Mouse (Mus musculus) heart, embryonic 11.5 days (tissue): Measurements from ENCODE around the gene Pitx3. TPM values are rescaled to one million over a fixed set of nuclear protein-coding genes. Genes with fewer than 3 reads are reported as not detected.

Source experiments
- ATAC-seq: fragments of 200-750 bp; cut with Nextera tagmentation; replicated peaks from 2 replicates; pipeline ENCODE4 v1.8.0; 2017; ENCODE audit warnings: moderate library complexity; ENCODE audit not compliant: insufficient number of reproducible peaks, low FRiP score, low TSS enrichment
- H3K27ac ChIP-seq: fragments of 300-500 bp; sonication (generic); 2 replicates; pipeline ENCODE4 v1.5.1; 2014; ENCODE audit warnings: mild to moderate bottlenecking, low read depth, low read length
- H3K27me3 ChIP-seq: fragments of 300-500 bp; sonication (generic); 2 replicates; pipeline ENCODE4 v1.6.1; 2014; ENCODE audit warnings: mild to moderate bottlenecking, low read length, mixed read lengths; ENCODE audit not compliant: control insufficient read depth, insufficient read depth
- H3K36me3 ChIP-seq: fragments of 300-500 bp; sonication (generic); 2 replicates; pipeline ENCODE4 v1.6.1; 2014; ENCODE audit warnings: mild to moderate bottlenecking, low read length, moderate library complexity, mixed read lengths; ENCODE audit not compliant: control insufficient read depth, insufficient read depth
- H3K4me1 ChIP-seq: fragments of 300-500 bp; sonication (generic); 2 replicates; pipeline ENCODE4 v1.6.1; 2014; ENCODE audit warnings: low read length; ENCODE audit not compliant: control insufficient read depth, insufficient read depth
- H3K4me2 ChIP-seq: fragments of 300-500 bp; sonication (generic); 2 replicates; pipeline ENCODE4 v1.6.1; 2014; ENCODE audit warnings: mild to moderate bottlenecking, moderate library complexity
- H3K4me3 ChIP-seq: fragments of 300-500 bp; sonication (generic); 2 replicates; pipeline ENCODE4 v1.5.1; 2014; ENCODE audit warnings: low read depth, low read length
- H3K9ac ChIP-seq: fragments of 300-500 bp; sonication (generic); 2 replicates; pipeline ENCODE4 v1.6.1; 2014; ENCODE audit warnings: mild to moderate bottlenecking, low read depth, low read length, moderate library complexity
- H3K9me3 ChIP-seq: fragments of 300-500 bp; sonication (generic); replicated peaks from 2 replicates; pipeline ENCODE4 v1.6.1; 2016; ENCODE audit warnings: low read length; ENCODE audit not compliant: control insufficient read depth
- WGBS: fragments of 180-500 bp; shearing (Covaris S2); extraction: QIAGEN DNeasy Blood & Tissue Kit; methylation state at CpG from one replicate; pipeline ENCODE4 v1.1.7; 2014; ENCODE audit not compliant: insufficient replicate concordance; 5-methylcytosine and 5-hydroxymethylcytosine counted together
- polyA plus RNA-seq: library from polyadenylated mRNA; unstranded; fragments of >200 nt; fragmentation: Nextera tagmentation; extraction: Ambion mirVana; gene quantifications from 2 replicates; pipeline ENCODE4 v1.2.1, GENCODE M21; 2014

Pitx3 gene
- polyA plus RNA-seq, 1 experiment from 2014 or later, result 0.26 TPM

DNA sequence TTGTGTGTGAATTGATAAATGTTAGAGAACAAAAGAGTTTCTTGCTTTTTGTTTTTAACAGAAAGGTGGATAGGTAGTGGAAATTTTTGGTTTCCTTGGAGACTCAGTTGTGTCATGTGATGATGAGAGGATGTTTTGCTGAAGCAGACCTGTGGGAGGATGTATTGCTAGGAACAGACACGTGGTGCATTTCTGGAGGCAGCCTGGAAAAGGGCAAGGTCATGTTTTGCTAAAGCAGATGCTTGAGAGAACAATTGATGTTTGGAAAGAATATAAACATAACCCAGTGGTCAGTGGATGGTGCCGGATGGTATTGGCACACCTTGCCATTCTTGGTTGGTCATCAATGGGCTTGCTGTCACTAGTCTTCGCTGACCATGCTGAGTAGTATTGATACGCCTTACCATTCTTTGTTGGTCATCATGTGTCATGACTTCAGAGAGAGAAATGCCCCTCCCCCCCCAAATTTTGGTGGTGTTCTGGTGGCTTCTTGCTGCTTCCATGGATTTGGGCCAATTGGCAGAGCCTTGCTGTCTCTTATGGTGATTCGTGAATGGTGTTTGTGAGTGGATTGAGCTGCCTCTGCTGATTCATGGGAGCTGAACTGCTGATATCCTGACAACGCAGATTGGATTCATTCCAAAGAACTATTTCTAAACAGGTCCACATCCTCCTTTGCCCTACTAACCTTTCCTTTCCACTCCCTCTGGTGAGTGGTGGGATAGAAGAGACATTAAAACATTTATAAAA, 44.5 kb downstream of the Pitx3 start:
- Histone ChIP-seq H3K9me3 (no peaks in the 10 kb centered on the region), H3K4me1 (no peaks in the 10 kb centered on the region), H3K4me2 (no peak overlapping the region), H3K27ac (no peak overlapping the region), H3K36me3 (no peaks in the 10 kb centered on the region), H3K9ac (no peak overlapping the region), H3K27me3 (no peaks in the 10 kb centered on the region), H3K4me3 (no peak overlapping the region)
- 78% methylated on average over 6 of the region's 6 CpGs for WGBS
- no peak for ATAC-seq

DNA sequence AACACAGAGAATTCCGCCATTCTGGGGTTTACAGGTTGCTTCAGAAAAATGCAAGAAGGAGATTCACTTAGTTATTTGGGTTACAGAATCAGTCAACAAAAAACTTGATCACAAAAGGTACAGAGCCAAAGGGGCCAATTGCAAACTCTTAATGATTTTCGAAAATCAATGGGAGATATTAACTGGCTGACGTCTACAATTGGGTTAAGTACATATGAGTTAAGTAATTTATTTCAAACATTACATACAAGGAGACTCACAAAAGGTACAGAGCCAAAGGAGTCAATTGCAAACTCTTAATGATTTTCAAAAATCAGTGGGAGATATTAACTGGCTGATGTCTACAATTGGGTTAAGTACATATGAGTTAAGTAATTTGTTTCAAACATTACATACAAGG, 48.6 kb downstream of the Pitx3 start:
- H3K4me2 ChIP-seq, result no peak overlapping the region
- WGBS, result 81% methylated on average over 3 of the region's 3 CpGs
- no peak overlapping the region for H3K4me3 ChIP-seq
- no peak overlapping the region for H3K27ac ChIP-seq
- no peaks in the 10 kb centered on the region for H3K4me1 ChIP-seq
- H3K9ac ChIP-seq, result no peak overlapping the region
- ATAC-seq, result no peak
- H3K27me3 ChIP-seq, result no peaks in the 10 kb centered on the region
- no peaks in the 10 kb centered on the region for H3K9me3 ChIP-seq
- H3K36me3 ChIP-seq, result no peaks in the 10 kb centered on the region

DNA sequence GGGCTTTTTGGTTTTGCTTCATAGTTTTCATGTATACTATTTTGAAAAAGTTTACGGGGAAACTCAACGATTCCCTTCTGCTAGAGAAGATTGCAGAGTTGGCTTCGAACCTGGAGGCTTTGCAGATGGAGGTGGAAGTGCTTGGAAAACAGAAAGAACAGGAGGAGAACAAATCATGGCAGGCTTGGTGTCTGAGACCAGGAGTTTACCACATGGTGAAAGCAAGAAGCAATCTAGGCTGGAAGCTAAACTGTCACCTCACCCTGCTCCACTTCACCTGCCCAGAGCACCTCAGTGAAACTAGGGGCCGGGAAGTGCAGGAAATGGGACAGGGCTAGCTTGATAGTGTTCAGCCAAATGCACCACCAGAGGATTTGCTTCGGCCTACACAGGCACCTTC, 51.7 kb downstream of the Pitx3 start:
- Histone ChIP-seq H3K4me2 (no peak overlapping the region), H3K27me3 (no peaks in the 10 kb centered on the region), H3K36me3 (no peaks in the 10 kb centered on the region), H3K4me3 (no peak overlapping the region), H3K9me3 (0 out of 2 replicates have a peak, but pooled peaks cover 2% of the 10 kb centered on the region), H3K4me1 (no peaks in the 10 kb centered on the region), H3K9ac (no peak overlapping the region), H3K27ac (no peak overlapping the region)
- ATAC-seq, result no peak
- 78% methylated on average over 5 of the region's 5 CpGs for WGBS

DNA sequence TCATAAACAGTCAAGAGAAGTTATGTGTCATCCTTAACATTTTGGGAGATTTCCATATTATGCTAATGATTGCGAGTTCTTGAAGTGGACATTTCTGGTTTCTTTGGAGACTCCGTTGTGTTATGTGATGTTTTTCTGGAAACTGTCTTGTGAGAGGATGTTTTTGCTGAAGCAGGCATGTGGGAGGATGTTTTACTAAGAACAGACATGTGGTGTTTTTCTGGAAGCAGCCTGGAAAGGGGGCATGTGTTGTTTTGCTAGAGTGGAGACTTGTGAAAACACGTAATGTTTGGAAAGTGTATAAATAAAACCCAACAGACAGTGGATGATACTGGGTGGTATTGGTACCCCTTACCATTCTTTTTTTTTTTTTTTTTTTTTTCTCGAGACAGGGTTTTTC, 52.8 kb downstream of the Pitx3 start:
- no peaks in the 10 kb centered on the region for H3K36me3 ChIP-seq
- no peak overlapping the region for H3K9ac ChIP-seq
- WGBS, result 87% methylated on average over 4 of the region's 4 CpGs
- H3K27me3 ChIP-seq, result no peaks in the 10 kb centered on the region
- H3K4me3 ChIP-seq, result no peak overlapping the region
- H3K27ac ChIP-seq, result no peak overlapping the region
- H3K9me3 ChIP-seq, result 0 out of 2 replicates have a peak, but pooled peaks cover 2% of the 10 kb centered on the region
- no peaks in the 10 kb centered on the region for H3K4me1 ChIP-seq
- ATAC-seq, result no peak
- no peak overlapping the region for H3K4me2 ChIP-seq

DNA sequence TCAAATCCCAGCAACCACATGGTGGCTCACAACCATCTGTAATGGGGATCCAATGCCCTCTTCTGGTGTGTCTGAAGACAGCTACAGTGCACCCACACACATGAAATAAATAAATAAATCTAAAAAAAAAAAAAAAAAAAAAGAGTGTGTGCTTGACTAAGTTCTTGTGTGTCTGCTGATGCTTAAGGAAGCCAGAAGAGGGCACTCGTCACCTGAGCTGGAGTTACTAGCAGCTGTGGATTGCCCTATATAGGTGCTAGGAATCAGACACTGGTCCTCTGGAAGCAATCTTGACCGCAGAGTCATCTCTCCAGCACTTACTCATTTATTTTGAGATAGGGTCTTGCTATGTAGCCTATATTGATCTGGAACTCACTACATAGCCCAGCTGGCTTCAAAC, 54.0 kb downstream of the Pitx3 start:
- H3K9ac ChIP-seq, result no peak overlapping the region
- no peaks in the 10 kb centered on the region for H3K4me1 ChIP-seq
- 0 out of 2 replicates have a peak, but pooled peaks cover 2% of the 10 kb centered on the region for H3K9me3 ChIP-seq
- H3K27me3 ChIP-seq, result no peaks in the 10 kb centered on the region
- H3K4me3 ChIP-seq, result no peak overlapping the region
- no peak for ATAC-seq
- H3K27ac ChIP-seq, result no peak overlapping the region
- WGBS, result 83% methylated on average over 2 of the region's 2 CpGs
- H3K36me3 ChIP-seq, result no peaks in the 10 kb centered on the region
- no peak overlapping the region for H3K4me2 ChIP-seq

DNA sequence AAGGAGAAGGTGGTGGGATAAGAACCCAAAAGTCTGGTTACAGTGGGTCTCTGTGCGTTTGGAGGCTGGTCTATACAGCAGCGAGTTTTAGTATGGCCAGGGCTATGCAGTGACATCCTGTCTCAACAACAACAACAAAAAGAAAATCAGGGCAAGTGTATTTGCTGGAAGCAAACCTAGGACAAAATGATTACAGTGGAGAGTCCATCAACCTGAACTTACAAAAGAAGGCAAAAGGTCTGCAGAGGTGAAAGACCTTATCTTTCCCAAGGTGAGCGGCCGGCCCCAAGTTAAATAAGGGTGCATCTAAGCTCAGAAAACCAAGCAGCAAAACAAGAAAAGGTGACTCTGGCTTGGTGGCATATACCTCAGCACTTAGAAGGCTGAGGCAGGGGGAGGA, 56.5 kb downstream of the Pitx3 start:
- Histone ChIP-seq H3K4me3 (no peak overlapping the region), H3K4me2 (no peak overlapping the region), H3K27ac (no peak overlapping the region), H3K4me1 (peaks cover 7% of the 10 kb centered on the region; the same call in 1 of the 2 replicates), H3K9me3 (0 out of 2 replicates have a peak, but pooled peaks cover 2% of the 10 kb centered on the region), H3K36me3 (no peaks in the 10 kb centered on the region), H3K27me3 (no peaks in the 10 kb centered on the region), H3K9ac (no peak overlapping the region)
- 76% methylated on average over 4 of the region's 4 CpGs for WGBS
- no peak for ATAC-seq

DNA sequence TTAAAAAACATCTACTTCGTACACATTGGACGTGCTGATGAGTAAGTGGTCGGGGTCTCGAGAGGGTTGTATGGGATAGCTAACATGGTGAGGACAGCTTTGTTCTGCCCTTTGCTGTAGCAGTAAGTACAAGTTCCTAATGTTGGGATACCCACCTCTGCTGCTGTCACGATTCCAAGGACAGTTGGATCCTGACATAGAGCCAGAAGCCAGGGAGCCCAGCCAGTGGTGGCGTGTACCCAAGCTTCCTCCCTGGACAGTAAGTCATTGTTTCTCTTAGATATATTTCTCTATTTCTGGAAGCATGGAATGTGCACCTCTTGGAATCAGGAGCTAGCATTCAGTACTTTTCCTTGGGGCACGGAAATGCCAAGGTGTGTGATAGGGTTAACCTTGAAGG, 60.3 kb downstream of the Pitx3 start:
- Histone ChIP-seq H3K9ac (no peak overlapping the region), H3K27ac (no peak overlapping the region), H3K9me3 (no peaks in the 10 kb centered on the region), H3K4me2 (no peak overlapping the region), H3K36me3 (peaks cover 24% of the 10 kb centered on the region), H3K4me3 (no peak overlapping the region), H3K27me3 (no peaks in the 10 kb centered on the region), H3K4me1 (peaks cover 7% of the 10 kb centered on the region; the same call in 1 of the 2 replicates)
- WGBS, result 66% methylated on average over 7 of the region's 7 CpGs
- ATAC-seq, result no peak

DNA sequence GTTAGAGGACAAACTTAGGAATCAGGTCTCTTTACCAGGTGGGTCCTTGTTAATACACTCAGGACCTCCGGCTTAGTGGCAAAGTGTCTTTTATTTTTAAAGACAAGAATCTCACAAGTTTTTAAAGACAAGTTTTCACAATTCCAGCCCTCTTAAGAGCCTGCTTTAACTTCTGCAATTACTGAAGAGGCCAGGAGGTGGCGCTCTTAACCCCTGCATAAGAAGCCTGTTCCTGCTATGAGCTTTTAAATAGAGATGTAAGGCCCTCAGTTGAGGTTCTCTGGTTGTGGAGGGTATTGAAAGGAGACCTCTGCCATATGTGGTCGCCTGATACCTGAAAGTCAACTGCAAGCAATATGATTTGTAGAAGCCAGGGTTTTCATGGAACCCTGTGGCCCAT, 61.8 kb downstream of the Pitx3 start:
- H3K4me2 ChIP-seq, result no peak overlapping the region
- ATAC-seq, result no peak
- WGBS, result 45% methylated on average over 3 of the region's 3 CpGs

More for the DNA sequence above, 61.8 kb downstream of the Pitx3 start:
- Histone ChIP-seq H3K27ac (no peak overlapping the region), H3K36me3 (peaks cover 37% of the 10 kb centered on the region), H3K4me1 (peaks cover 7% of the 10 kb centered on the region; the same call in 1 of the 2 replicates), H3K4me3 (no peak overlapping the region), H3K9me3 (no peaks in the 10 kb centered on the region), H3K9ac (no peak overlapping the region), H3K27me3 (no peaks in the 10 kb centered on the region)
